Mouse (Mus musculus): ENCODE data around the gene Esp34. TPM values are rescaled to one million over a fixed set of nuclear protein-coding genes. Genes with fewer than 3 reads are reported as not detected.

Esp34 gene
- not detected in 2 replicates for total RNA-seq (2014; rRNA removed)
- polyA plus RNA-seq (2015; fragmentation: Nextera tagmentation; extraction: Ambion mirVana) = not detected in 2 replicates

- no peak within 1 kb of the TSS for H3K27ac ChIP-seq (ENCODE audit: low read depth, low read length)
- 89% methylated on average over 1 of the region's 1 CpGs for WGBS
Measured at GRCm38 (mm10) chr17:38553892-38554291, at the start of gene Esp34. Gene Esp34, plus strand, starts transcription at chr17:38554192.

GRCm38 (mm10) chr17:38562527-38562926 is 8.5 kb downstream of the Esp34 start:
- no peaks in the 10 kb centered on the region for H3K36me3 ChIP-seq (ENCODE audit: insufficient read depth, low read length)
- H3K27me3 ChIP-seq (ENCODE audit: insufficient read depth, low read length) = no peaks in the 10 kb centered on the region
- H3K27ac ChIP-seq (ENCODE audit: low read depth, low read length) = no peak overlapping the region
- H3K4me1 ChIP-seq (ENCODE audit: insufficient read depth, low read length) = no peaks in the 10 kb centered on the region
- H3K9ac ChIP-seq (replicated peaks; ENCODE audit: low read length, poor library complexity, severe bottlenecking) = no peak overlapping the region
- H3K9me3 ChIP-seq (ENCODE audit: low read length) = 0 out of 2 replicates have a peak, but pooled peaks cover 7% of the 10 kb centered on the region
- no peak overlapping the region for H3K4me3 ChIP-seq (ENCODE audit: low read depth, low read length)
- no peak for TF ChIP-seq CTCF (IDR thresholded peaks at IDR 0.05)
- no peak for DNase-seq (ENCODE audit: low spot score)
- no peak for ATAC-seq (ENCODE audit: low FRiP score)
- 69% methylated on average over 5 of the region's 5 CpGs for WGBS
- H3K4me2 ChIP-seq (ENCODE audit: low read depth, low read length, poor library complexity, severe bottlenecking) = no peak overlapping the region

More at GRCm38 (mm10) chr17:38553892-38554291, at the start of gene Esp34:
- DNase-seq (ENCODE audit: low spot score) = no peak
- no peak within 1 kb of the TSS for H3K4me3 ChIP-seq (ENCODE audit: low read depth, low read length)
- H3K9ac ChIP-seq (replicated peaks; ENCODE audit: low read length, poor library complexity, severe bottlenecking) = no peak within 1 kb of the TSS
- no peaks in the 10 kb centered on the region for H3K4me1 ChIP-seq (ENCODE audit: insufficient read depth, low read length)
- H3K36me3 ChIP-seq (ENCODE audit: insufficient read depth, low read length) = no peaks in the 10 kb centered on the region
- no peak for TF ChIP-seq CTCF (IDR thresholded peaks at IDR 0.05)
- H3K9me3 ChIP-seq (ENCODE audit: low read length) = 0 out of 2 replicates have a peak, but pooled peaks cover 4% of the 10 kb centered on the region
- no peak for ATAC-seq (ENCODE audit: low FRiP score)
- no peak within 1 kb of the TSS for H3K4me2 ChIP-seq (ENCODE audit: low read depth, low read length, poor library complexity, severe bottlenecking)
- no peaks in the 10 kb centered on the region for H3K27me3 ChIP-seq (ENCODE audit: insufficient read depth, low read length)

Other genes starting within 250 kb of the Esp34 start
- not detected in 2 replicates for gene Olfr137, start 246.6 kb upstream of the Esp34 start, total RNA-seq (2014; rRNA removed)
- not detected in 2 replicates for gene Olfr137, start 246.6 kb upstream of the Esp34 start, polyA plus RNA-seq (2015; fragmentation: Nextera tagmentation; extraction: Ambion mirVana)
- not detected in 2 replicates for gene Olfr136, start 224.4 kb upstream of the Esp34 start, total RNA-seq (2014; rRNA removed)
- gene Olfr136, start 224.4 kb upstream of the Esp34 start, polyA plus RNA-seq (2015; fragmentation: Nextera tagmentation; extraction: Ambion mirVana) = not detected in 2 replicates
- not detected in 2 replicates for gene Esp36, start 134.0 kb upstream of the Esp34 start, total RNA-seq (2014; rRNA removed)
- gene Esp36, start 134.0 kb upstream of the Esp34 start, polyA plus RNA-seq (2015; fragmentation: Nextera tagmentation; extraction: Ambion mirVana) = not detected in 2 replicates
- gene Esp31, start 85.3 kb downstream of the Esp34 start, total RNA-seq (2014; rRNA removed) = not detected in 2 replicates
- not detected in 2 replicates for gene Esp31, start 85.3 kb downstream of the Esp34 start, polyA plus RNA-seq (2015; fragmentation: Nextera tagmentation; extraction: Ambion mirVana)